Mouse (Mus musculus): ENCODE results near the gene B4galt2.

DNA sequence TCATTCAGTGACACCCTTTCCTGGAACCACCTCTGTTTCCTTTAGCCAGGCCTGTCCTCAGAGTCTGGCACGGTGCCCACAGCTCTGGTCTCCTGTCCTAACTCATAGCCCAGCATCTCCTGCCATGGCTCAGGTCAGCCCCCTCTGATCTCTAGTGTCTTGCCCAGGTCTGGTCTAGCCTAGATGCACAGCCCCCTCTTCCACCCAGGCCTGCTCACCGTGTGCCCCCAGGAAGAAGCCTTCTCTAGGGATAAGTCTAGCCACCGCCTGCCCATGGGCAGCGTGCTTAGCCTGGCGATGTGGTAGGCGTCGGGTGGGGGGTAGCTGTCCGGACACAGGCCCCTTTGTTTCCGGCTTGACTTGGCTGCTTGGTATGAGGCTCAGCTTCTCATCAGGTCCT, 28.1 kb downstream of the B4galt2 start:
- no peak for TF ChIP-seq CTCF (IDR thresholded peaks at IDR 0.05; ENCODE audit: insufficient read depth, low read depth, low read length)
- no peak for TF ChIP-seq POLR2A (IDR thresholded peaks at IDR 0.05; ENCODE audit: insufficient read depth, low read depth, low read length)

All from olfactory bulb, adult 2 months (tissue).